ENCODE assay signal across 13 mouse cellular contexts in the genomic region with DNA sequence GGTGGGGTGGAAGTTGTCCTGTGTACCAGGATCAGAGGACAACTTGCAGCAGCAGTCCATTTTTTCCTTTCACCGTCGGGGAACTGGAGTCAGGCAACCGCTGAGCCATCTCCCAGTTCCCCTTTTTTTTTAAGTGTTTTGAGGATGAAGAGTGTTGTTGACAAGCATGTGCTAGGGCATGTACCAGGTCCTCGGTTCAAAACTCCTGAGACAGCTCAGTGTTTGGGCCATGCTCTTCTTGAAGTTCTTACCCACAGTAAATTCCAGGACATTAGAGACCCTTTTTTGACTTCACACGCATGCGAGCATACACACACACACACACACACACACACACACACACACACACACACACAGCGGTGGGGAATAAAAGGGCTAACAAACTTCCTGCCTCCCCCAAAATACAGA. TPM values are rescaled to one million over a fixed set of nuclear protein-coding genes. Genes with fewer than 3 reads are reported as not detected.
DNase-seq lines count a peak whose midpoint lies in the region; ATAC-seq and TF ChIP-seq lines count a peak whose summit lies in the region.
"Had no signal": no experiment of that assay in that cellular context is flagged by ENCODE, and none has a peak within 500 bp of the region (broad histone marks: within the 10 kb centered on the region; RNA-seq: fewer than 3 reads in every experiment).

No protein-coding gene starts in this region.

- TF ChIP-seq POLR2A in bone marrow macrophage, adult 2 months (IDR thresholded peaks at IDR 0.05; ENCODE audit: borderline replicate concordance, low read depth, low read length): no peak

- no peak overlapping the region for H3K4me3 ChIP-seq in heart, embryonic 16.5 days (ENCODE audit: low read length)
- H3K4me3 ChIP-seq in bone marrow macrophage, adult 2 months (ENCODE audit: insufficient read depth, low read length): no peak overlapping the region
- H3K4me3 ChIP-seq in macrophage (ENCODE audit: inconsistent target): no peak overlapping the region
- H3K4me3 ChIP-seq: hindbrain, embryonic 12.5 days had no signal

- H3K27ac ChIP-seq in heart, embryonic 16.5 days (ENCODE audit: low read length): peak overlapping the region; percentile 33; the same call in 1 of the 2 replicates
- H3K27ac ChIP-seq in bone marrow macrophage, adult 2 months (ENCODE audit: insufficient read depth, low read depth, low read length): peak overlapping the region; percentile 91
- peak overlapping the region; percentile 95 for H3K27ac ChIP-seq in macrophage
- H3K27ac ChIP-seq: hindbrain, embryonic 12.5 days; liver, embryonic 14.5 days had no signal

- H3K79me2 ChIP-seq in macrophage (ENCODE audit: inconsistent target): peaks cover 13% of the 10 kb centered on the region

- no peak overlapping the region for H3K9ac ChIP-seq in heart, embryonic 16.5 days (ENCODE audit: low read length)
- H3K9ac ChIP-seq: hindbrain, embryonic 12.5 days; liver, embryonic 14.5 days had no signal

- ATAC-seq in heart, embryonic 16.5 days (replicated peaks; ENCODE audit: extremely low read depth, insufficient read depth, low FRiP score): no peak
- ATAC-seq: midbrain, embryonic 16.5 days had no signal

- 48% methylated on average over 7 of the region's 7 CpGs for WGBS in heart, embryonic 16.5 days
- WGBS in macrophage (ENCODE audit: missing documents): 8% methylated on average over 7 of the region's 7 CpGs

- no peaks in the 10 kb centered on the region for H3K27me3 ChIP-seq in heart, embryonic 16.5 days (ENCODE audit: control insufficient read depth, insufficient read depth, low read length)
- H3K27me3 ChIP-seq: hindbrain, embryonic 12.5 days had no signal

- DNase-seq in heart, postnatal 36 days: no peak
- peak; percentile 38 to 44 for DNase-seq in B cell, adult 2 months
- DNase-seq in cerebellum, adult 8-10 months: no peak
- DNase-seq in adrenal gland, adult 18-20 months (ENCODE audit: low spot score in 2 of 2): no peak
- no peak for DNase-seq in adrenal gland, adult 8-10 months
- DNase-seq: adrenal gland, postnatal 25 days; cerebellum, adult 9-10 months had no signal

- no peak overlapping the region for H3K4me2 ChIP-seq in heart, embryonic 16.5 days (ENCODE audit: low read depth, low read length)
- H3K4me2 ChIP-seq: hindbrain, embryonic 12.5 days had no signal

- peaks cover 23% of the 10 kb centered on the region for H3K36me3 ChIP-seq in heart, embryonic 16.5 days (ENCODE audit: control insufficient read depth, insufficient read depth)
- H3K36me3 ChIP-seq in macrophage (ENCODE audit: inconsistent target): peaks cover 13% of the 10 kb centered on the region

- intact Hi-C loops in heart, postnatal 36 days (cut with DNase I): no loop called here

- TF ChIP-seq CTCF in bone marrow macrophage, adult 2 months (IDR thresholded peaks at IDR 0.05; ENCODE audit: low read depth, low read length): no peak

- peaks cover 41% of the 10 kb centered on the region for H3K4me1 ChIP-seq in heart, embryonic 16.5 days (ENCODE audit: control insufficient read depth, insufficient read depth, low read length)
- H3K4me1 ChIP-seq in bone marrow macrophage, adult 2 months (ENCODE audit: control insufficient read depth, insufficient read depth, low read length): peaks cover 48% of the 10 kb centered on the region

- H3K9me3 ChIP-seq in heart, embryonic 16.5 days (replicated peaks; ENCODE audit: control insufficient read depth, low read length): no peaks in the 10 kb centered on the region
- H3K9me3 ChIP-seq: hindbrain, embryonic 12.5 days had no signal

RNA-seq across cellular contexts. Expression of a gene that starts 3.8 kb away (rescaled TPM):
- polyA plus RNA-seq in heart, embryonic 16.5 days (2015; fragmentation: Nextera tagmentation; extraction: Ambion mirVana): 3.0 and 3.5 TPM in 2 replicates
- 1 to 10 TPM; 6.3 to 6.8 TPM for total RNA-seq in heart, postnatal 36 days (2021)
- polyA plus RNA-seq in bone marrow macrophage, adult 2 months (2012; ENCODE audit: insufficient read depth, insufficient read length, missing spikeins): 373 and 392 TPM in 2 replicates
- total RNA-seq in macrophage (2018; cell fraction: chromatin; rRNA removed): 1,000 to 10,000 TPM in 10 of 26 experiments, 100 to 1,000 TPM in 16; 205 to 1,849 (median 728) TPM
- total RNA-seq in macrophage (2018; cell fraction: cytosol; rRNA removed): 100 to 1,000 TPM; 217 to 634 (median 404) TPM
- 1,000 to 10,000 TPM in 6 of 26 experiments, 100 to 1,000 TPM in 20; 220 to 1,391 (median 770) TPM for total RNA-seq in macrophage (2018; cell fraction: nucleus; rRNA removed)
- 181 to 249 TPM (median 202 TPM) in 3 replicates for polyA plus RNA-seq in macrophage (2018)
- 10 to 100 TPM; 10.0 to 12.1 TPM for total RNA-seq in adrenal gland, adult 18-20 months (2021)
- 10 to 100 TPM in 1 of 4 experiments, 1 to 10 TPM in 3; 6.7 to 10.7 (median 8.3) TPM for total RNA-seq in adrenal gland, adult 8-10 months (2022)

RNA-seq across cellular contexts. Expression of a gene that starts 49.4 kb away (rescaled TPM):
- polyA plus RNA-seq in heart, embryonic 16.5 days (2015; fragmentation: Nextera tagmentation; extraction: Ambion mirVana): 5.0 and 6.7 TPM in 2 replicates
- total RNA-seq in heart, postnatal 36 days (2021): 1 to 10 TPM; 4.9 to 5.0 TPM
- 5.5 and 7.3 TPM in 2 replicates for polyA plus RNA-seq in bone marrow macrophage, adult 2 months (2012; ENCODE audit: insufficient read depth, insufficient read length, missing spikeins)
- 10 to 100 TPM in 16 of 26 experiments, 1 to 10 TPM in 10; 2.4 to 32.4 (median 13.8) TPM for total RNA-seq in macrophage (2018; cell fraction: chromatin; rRNA removed)
- 1 to 10 TPM; 1.3 to 4.5 (median 3.0) TPM for total RNA-seq in macrophage (2018; cell fraction: cytosol; rRNA removed)
- total RNA-seq in macrophage (2018; cell fraction: nucleus; rRNA removed): 10 to 100 TPM in 12 of 26 experiments, 1 to 10 TPM in 14; 3.4 to 38.2 (median 9.7) TPM
- 3.5 to 3.9 TPM (median 3.6 TPM) in 3 replicates for polyA plus RNA-seq in macrophage (2018)
- total RNA-seq in adrenal gland, adult 18-20 months (2021): 1 to 10 TPM; 8.1 to 8.5 TPM
- total RNA-seq in adrenal gland, adult 8-10 months (2022): 10 to 100 TPM; 10.4 to 19.9 (median 14.2) TPM

RNA-seq across cellular contexts. Expression of a gene that starts 56.7 kb away (rescaled TPM):
- polyA plus RNA-seq in heart, embryonic 16.5 days (2015; fragmentation: Nextera tagmentation; extraction: Ambion mirVana): 23.1 and 25.1 TPM in 2 replicates
- 10 to 100 TPM; 29.3 to 30.2 TPM for total RNA-seq in heart, postnatal 36 days (2021)
- polyA plus RNA-seq in bone marrow macrophage, adult 2 months (2012; ENCODE audit: insufficient read depth, insufficient read length, missing spikeins): 4.9 and 5.8 TPM in 2 replicates
- 10 to 100 TPM in 25 of 26 experiments, 1 to 10 TPM in 1; 9.0 to 36.1 (median 22.6) TPM for total RNA-seq in macrophage (2018; cell fraction: chromatin; rRNA removed)
- total RNA-seq in macrophage (2018; cell fraction: cytosol; rRNA removed): 1 to 10 TPM; 3.8 to 9.3 (median 7.0) TPM
- total RNA-seq in macrophage (2018; cell fraction: nucleus; rRNA removed): 10 to 100 TPM in 18 of 26 experiments, 1 to 10 TPM in 8; 5.4 to 23.2 (median 12.1) TPM
- 3.1 to 12.7 TPM (median 6.8 TPM) in 3 replicates for polyA plus RNA-seq in macrophage (2018)
- 10 to 100 TPM; 28.2 to 34.7 TPM for total RNA-seq in adrenal gland, adult 18-20 months (2021)
- total RNA-seq in adrenal gland, adult 8-10 months (2022): 10 to 100 TPM; 34.6 to 43.1 (median 37.8) TPM

Comparison
In these comparisons a context has a peak if more than half of its experiments do, and no peak if none do; other contexts are left out.
1. H3K27ac ChIP-seq: peak in every context shown above with its lines; median percentile 95 in macrophage; 91 in bone marrow macrophage, adult 2 months; 33 in heart, embryonic 16.5 days.
2. DNase-seq: peak in B cell, adult 2 months (2 of 2); none in heart, postnatal 36 days (0 of 2), cerebellum, adult 8-10 months (single experiment), adrenal gland, adult 18-20 months (0 of 2) and adrenal gland, adult 8-10 months (single experiment).